Mouse (Mus musculus): ENCODE results near the gene Cracr2a. TPM values are rescaled to one million over a fixed set of nuclear protein-coding genes. Genes with fewer than 3 reads are reported as not detected.
A peak's percentile ranks its signal among the peaks of the same experiment; 100 is the strongest.

Cracr2a gene
- polyA plus RNA-seq, 1 experiment from 2014 or later = 2.0 TPM

DNA sequence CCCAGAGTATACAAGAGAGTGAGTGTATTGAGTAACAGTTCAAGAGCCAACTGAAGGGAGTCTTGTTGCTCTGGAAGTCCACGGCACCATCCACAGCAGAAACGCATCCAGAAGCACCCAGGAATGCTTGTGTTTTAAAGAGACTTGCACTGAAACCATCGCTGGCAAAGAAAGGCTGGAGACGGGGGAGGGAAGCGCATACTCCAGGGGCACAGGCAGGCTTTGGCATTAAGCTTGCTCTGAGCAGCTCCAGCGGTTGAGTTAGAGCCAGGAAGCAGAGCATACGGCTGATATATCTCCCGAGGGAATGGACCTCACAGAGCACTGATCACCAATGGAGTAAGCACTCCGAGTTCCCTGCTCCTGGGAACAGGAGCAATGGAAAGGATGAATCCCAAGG is 117.2 kb downstream of the Cracr2a start:
- H3K4me1 ChIP-seq = no peaks in the 10 kb centered on the region
- H3K27me3 ChIP-seq = no peaks in the 10 kb centered on the region; the same call in none of the 2 replicates
- H3K4me3 ChIP-seq = no peak overlapping the region
- no peak overlapping the region for H3K4me2 ChIP-seq (replicated peaks)
- H3K9me3 ChIP-seq = no peaks in the 10 kb centered on the region
- H3K27ac ChIP-seq = no peak overlapping the region
- ATAC-seq (ENCODE audit: insufficient number of reproducible peaks, insufficient read depth, low FRiP score, low TSS enrichment) = no peak
- H3K9ac ChIP-seq = no peak overlapping the region
- no peaks in the 10 kb centered on the region for H3K36me3 ChIP-seq
- WGBS = 75% methylated on average over 9 of the region's 9 CpGs

DNA sequence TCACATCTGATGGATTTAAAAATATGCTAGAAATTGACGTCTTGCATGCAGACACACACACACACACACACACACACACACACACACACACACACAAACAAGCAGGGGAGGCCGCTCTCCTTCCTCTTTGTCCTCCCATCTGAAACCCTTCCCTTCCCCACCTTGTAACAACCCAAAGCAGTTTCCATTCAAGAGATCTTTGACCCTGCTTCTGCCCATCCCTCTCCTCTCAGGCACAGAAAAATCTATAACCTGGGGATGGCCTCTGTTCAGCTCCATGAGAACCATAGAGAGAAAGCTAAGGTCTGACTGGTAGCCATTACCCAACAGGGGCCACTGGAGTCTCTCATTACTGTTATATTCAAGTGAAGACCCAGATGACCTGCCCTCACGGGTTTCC is 117.9 kb downstream of the Cracr2a start:
- no peak overlapping the region for H3K9ac ChIP-seq
- no peaks in the 10 kb centered on the region; the same call in none of the 2 replicates for H3K27me3 ChIP-seq
- no peak for ATAC-seq (ENCODE audit: insufficient number of reproducible peaks, insufficient read depth, low FRiP score, low TSS enrichment)
- H3K9me3 ChIP-seq = no peaks in the 10 kb centered on the region
- H3K4me2 ChIP-seq (replicated peaks) = no peak overlapping the region
- H3K4me1 ChIP-seq = no peaks in the 10 kb centered on the region
- no peaks in the 10 kb centered on the region for H3K36me3 ChIP-seq
- H3K4me3 ChIP-seq = no peak overlapping the region
- no peak overlapping the region for H3K27ac ChIP-seq
- WGBS = 84% methylated on average over 3 of the region's 3 CpGs

- Histone ChIP-seq H3K9ac (no peak overlapping the region), H3K4me1 (no peaks in the 10 kb centered on the region), H3K36me3 (no peaks in the 10 kb centered on the region), H3K9me3 (no peaks in the 10 kb centered on the region), H3K4me2 (replicated peaks) (no peak overlapping the region), H3K4me3 (no peak overlapping the region), H3K27me3 (no peaks in the 10 kb centered on the region; the same call in none of the 2 replicates), H3K27ac (no peak overlapping the region)
- no peak for ATAC-seq (ENCODE audit: insufficient number of reproducible peaks, insufficient read depth, low FRiP score, low TSS enrichment)
- WGBS = 89% methylated on average over 7 of the region's 7 CpGs
Measured at GRCm38 (mm10) chr6:127680784-127681183, 119.6 kb downstream of the Cracr2a start.

DNA sequence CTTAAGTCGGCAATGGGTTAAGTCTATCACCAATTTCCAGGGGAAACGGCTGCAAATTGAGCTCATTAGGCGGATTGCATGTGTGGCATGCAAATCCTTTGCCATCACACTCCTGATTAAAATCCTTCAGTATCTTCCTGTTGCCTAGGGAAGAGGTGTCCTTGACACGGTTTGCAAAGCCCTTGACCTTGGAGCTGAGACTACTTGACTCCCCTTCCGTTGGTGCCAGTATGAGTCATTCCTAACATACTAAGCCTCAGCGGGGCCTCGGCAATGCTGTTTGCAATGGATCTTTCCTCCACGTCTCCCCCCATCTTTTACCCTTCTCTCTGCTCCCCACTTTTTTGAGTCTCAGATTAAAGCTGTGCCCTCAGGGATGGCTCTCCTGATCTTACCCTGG is 122.4 kb downstream of the Cracr2a start:
- WGBS = 51% methylated on average over 8 of the region's 8 CpGs
- Histone ChIP-seq H3K27ac (no peak overlapping the region), H3K9me3 (no peaks in the 10 kb centered on the region), H3K9ac (no peak overlapping the region), H3K4me1 (no peaks in the 10 kb centered on the region), H3K4me3 (no peak overlapping the region), H3K36me3 (no peaks in the 10 kb centered on the region), H3K27me3 (no peaks in the 10 kb centered on the region; the same call in 1 of the 2 replicates), H3K4me2 (replicated peaks) (no peak overlapping the region)
- no peak for ATAC-seq (ENCODE audit: insufficient number of reproducible peaks, insufficient read depth, low FRiP score, low TSS enrichment)

DNA sequence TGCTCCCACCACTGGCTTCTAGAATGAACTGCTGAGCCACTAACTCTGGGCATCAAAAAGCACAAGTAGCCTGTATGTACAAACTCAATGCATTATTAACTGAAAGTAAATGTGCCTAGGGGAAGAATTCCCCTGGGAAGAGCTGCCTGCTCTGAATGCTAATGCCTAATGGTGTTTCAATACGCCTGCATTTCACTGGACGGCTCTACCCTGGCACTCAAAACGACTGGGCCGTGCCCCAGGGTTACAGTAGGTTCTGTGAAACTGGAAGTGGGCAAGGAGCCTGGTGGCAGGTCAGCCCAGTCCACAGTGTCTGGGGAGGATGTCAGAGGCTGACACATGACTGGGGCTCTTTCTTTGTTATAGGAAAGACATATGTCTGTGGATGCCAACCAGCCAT is 123.8 kb downstream of the Cracr2a start:
- WGBS = 68% methylated on average over 4 of the region's 4 CpGs
- no peak for ATAC-seq (ENCODE audit: insufficient number of reproducible peaks, insufficient read depth, low FRiP score, low TSS enrichment)

GRCm38 (mm10) chr6:127687181-127687860 is 126.2 kb downstream of the Cracr2a start:
- Histone ChIP-seq H3K4me2 (replicated peaks) (no peak overlapping the region), H3K9ac (no peak overlapping the region), H3K36me3 (no peaks in the 10 kb centered on the region), H3K4me1 (peaks cover 5% of the 10 kb centered on the region), H3K27me3 (no peaks in the 10 kb centered on the region), H3K4me3 (no peak overlapping the region), H3K27ac (no peak overlapping the region), H3K9me3 (no peaks in the 10 kb centered on the region)
- no peak for ATAC-seq (ENCODE audit: insufficient number of reproducible peaks, insufficient read depth, low FRiP score, low TSS enrichment)
- WGBS = 84% methylated on average over 6 of the region's 6 CpGs

More for the DNA sequence above, 123.8 kb downstream of the Cracr2a start:
- Histone ChIP-seq H3K9me3 (no peaks in the 10 kb centered on the region), H3K9ac (no peak overlapping the region), H3K27ac (no peak overlapping the region), H3K27me3 (no peaks in the 10 kb centered on the region; the same call in 1 of the 2 replicates), H3K4me3 (no peak overlapping the region), H3K36me3 (no peaks in the 10 kb centered on the region), H3K4me1 (peaks cover 5% of the 10 kb centered on the region), H3K4me2 (replicated peaks) (no peak overlapping the region)

GRCm38 (mm10) chr6:127692298-127692697 is 131.2 kb downstream of the Cracr2a start:
- Histone ChIP-seq H3K36me3 (no peaks in the 10 kb centered on the region), H3K4me1 (peaks cover 5% of the 10 kb centered on the region), H3K9me3 (no peaks in the 10 kb centered on the region), H3K9ac (no peak overlapping the region), H3K4me2 (replicated peaks) (no peak overlapping the region), H3K27me3 (no peaks in the 10 kb centered on the region), H3K27ac (no peak overlapping the region), H3K4me3 (no peak overlapping the region)
- ATAC-seq (ENCODE audit: insufficient number of reproducible peaks, insufficient read depth, low FRiP score, low TSS enrichment) = no peak
- 34% methylated on average over 7 of the region's 7 CpGs for WGBS

DNA sequence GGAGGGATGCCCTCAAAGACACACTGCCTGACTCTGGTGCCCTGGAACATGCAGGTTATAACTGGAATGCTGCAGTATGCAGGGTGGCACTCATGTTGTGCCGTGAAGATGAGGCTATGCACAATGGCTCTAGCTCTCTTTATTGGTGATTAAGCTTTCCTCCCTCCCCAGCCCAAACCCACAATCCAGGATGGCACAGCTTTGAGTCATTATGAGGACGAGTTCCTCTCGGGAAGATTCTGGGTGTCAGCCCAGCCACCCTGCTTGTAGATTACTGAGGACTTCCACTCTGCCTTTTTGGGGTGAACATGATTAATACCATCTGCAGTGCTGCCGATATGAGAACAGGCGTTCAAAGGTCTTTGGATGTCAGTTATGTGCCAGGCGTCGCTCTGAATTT is 132.5 kb downstream of the Cracr2a start:
- no peak overlapping the region for H3K9ac ChIP-seq
- H3K27ac ChIP-seq = no peak overlapping the region
- 82% methylated on average over 7 of the region's 7 CpGs for WGBS
- H3K9me3 ChIP-seq = no peaks in the 10 kb centered on the region
- ATAC-seq (ENCODE audit: insufficient number of reproducible peaks, insufficient read depth, low FRiP score, low TSS enrichment) = no peak
- H3K36me3 ChIP-seq = no peaks in the 10 kb centered on the region
- H3K4me3 ChIP-seq = no peak overlapping the region
- H3K27me3 ChIP-seq = no peaks in the 10 kb centered on the region
- H3K4me1 ChIP-seq = peaks cover 5% of the 10 kb centered on the region
- no peak overlapping the region for H3K4me2 ChIP-seq (replicated peaks)

- Histone ChIP-seq H3K27ac (no peak overlapping the region), H3K9me3 (no peaks in the 10 kb centered on the region), H3K36me3 (no peaks in the 10 kb centered on the region), H3K4me3 (no peak overlapping the region), H3K9ac (no peak overlapping the region), H3K27me3 (no peaks in the 10 kb centered on the region), H3K4me2 (replicated peaks) (no peak overlapping the region), H3K4me1 (0 out of 2 replicates have a peak, but pooled peaks cover 7% of the 10 kb centered on the region)
- WGBS = 16% methylated on average over 10 of the region's 11 CpGs
- ATAC-seq (ENCODE audit: insufficient number of reproducible peaks, insufficient read depth, low FRiP score, low TSS enrichment) = 0 out of 2 replicates have a peak, but pooled peaks have one; percentile 38
Measured at GRCm38 (mm10) chr6:127701036-127701783, 140.1 kb downstream of the Cracr2a start.

DNA sequence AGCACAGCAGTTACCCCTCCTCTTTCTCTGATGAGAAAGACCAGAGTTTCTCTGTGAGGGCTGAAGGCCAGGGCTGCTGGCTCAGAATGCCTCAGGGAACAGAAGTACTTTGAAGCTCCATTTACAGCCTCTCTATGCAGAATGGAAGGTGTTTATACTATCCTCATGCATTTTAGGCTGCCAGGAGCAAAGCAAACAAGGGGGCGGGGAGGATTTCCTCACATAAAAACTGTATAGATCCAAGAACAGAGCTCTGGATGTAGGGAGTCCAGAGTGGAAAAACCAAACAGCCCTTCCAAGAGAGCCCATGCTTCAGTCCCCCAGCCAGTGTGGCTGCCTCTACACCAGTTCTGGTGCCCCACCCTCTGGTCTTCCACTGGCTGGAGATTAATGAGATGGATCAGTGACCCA is 147.1 kb downstream of the Cracr2a start:
- peak overlapping the region; percentile 65 for H3K27ac ChIP-seq
- no peak overlapping the region for H3K4me3 ChIP-seq
- H3K9ac ChIP-seq = no peak overlapping the region
- peaks cover 8% of the 10 kb centered on the region; the same call in 1 of the 2 replicates for H3K4me1 ChIP-seq
- no peaks in the 10 kb centered on the region for H3K27me3 ChIP-seq
- WGBS = 29% methylated on average over 1 of the region's 1 CpGs
- H3K4me2 ChIP-seq (replicated peaks) = no peak overlapping the region
- no peaks in the 10 kb centered on the region for H3K9me3 ChIP-seq
- H3K36me3 ChIP-seq = no peaks in the 10 kb centered on the region
- peak; percentile 88 for ATAC-seq (ENCODE audit: insufficient number of reproducible peaks, insufficient read depth, low FRiP score, low TSS enrichment)

- no peak for ATAC-seq (ENCODE audit: insufficient number of reproducible peaks, insufficient read depth, low FRiP score, low TSS enrichment)
- no peaks in the 10 kb centered on the region for H3K27me3 ChIP-seq
Measured at GRCm38 (mm10) chr6:127714906-127715305, 153.8 kb downstream of the Cracr2a start.

DNA sequence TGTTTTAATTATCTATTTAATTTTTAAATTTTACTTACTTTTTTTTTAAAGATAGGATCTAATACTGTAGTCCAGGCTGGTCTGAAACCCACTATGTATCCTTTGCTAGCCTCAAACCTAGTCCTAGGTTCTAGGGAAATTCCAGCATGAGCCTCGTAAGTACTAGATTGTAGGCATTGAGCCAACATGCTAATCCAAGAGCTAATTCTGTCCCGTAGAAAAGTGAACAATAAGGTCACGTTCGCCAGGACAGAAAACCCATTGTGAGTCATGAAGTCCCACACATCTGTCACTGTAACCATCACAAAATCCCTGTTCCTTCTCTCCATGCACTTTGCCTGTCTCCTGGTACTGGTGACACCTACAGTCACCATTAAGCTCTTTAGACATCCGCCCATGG is 154.3 kb downstream of the Cracr2a start:
- no peaks in the 10 kb centered on the region for H3K27me3 ChIP-seq
- H3K36me3 ChIP-seq = no peaks in the 10 kb centered on the region
- H3K4me3 ChIP-seq = no peak overlapping the region
- no peak overlapping the region for H3K27ac ChIP-seq
- no peak overlapping the region for H3K9ac ChIP-seq
- no peak for ATAC-seq (ENCODE audit: insufficient number of reproducible peaks, insufficient read depth, low FRiP score, low TSS enrichment)
- no peaks in the 10 kb centered on the region for H3K4me1 ChIP-seq
- H3K9me3 ChIP-seq = no peaks in the 10 kb centered on the region
- H3K4me2 ChIP-seq (replicated peaks) = no peak overlapping the region
- WGBS = 80% methylated on average over 5 of the region's 5 CpGs

More at GRCm38 (mm10) chr6:127714906-127715305, 153.8 kb downstream of the Cracr2a start:
- no peak overlapping the region for H3K4me2 ChIP-seq (replicated peaks)
- 80% methylated on average over 5 of the region's 5 CpGs for WGBS
- H3K9ac ChIP-seq = no peak overlapping the region
- no peak overlapping the region for H3K27ac ChIP-seq
- H3K4me1 ChIP-seq = no peaks in the 10 kb centered on the region
- no peak overlapping the region for H3K4me3 ChIP-seq
- no peaks in the 10 kb centered on the region for H3K36me3 ChIP-seq
- no peaks in the 10 kb centered on the region for H3K9me3 ChIP-seq

All from embryonic facial prominence, embryonic 12.5 days (tissue).